Mouse (Mus musculus) adrenal gland, adult 2 months (tissue): ENCODE results near the gene Gm9844. TPM values are rescaled to one million over a fixed set of nuclear protein-coding genes. Genes with fewer than 3 reads are reported as not detected.

ENCODE experiments used
- DNase-seq: peaks from one replicate; pipeline ENCODE4 v3.0.0; 2021
- polyA plus RNA-seq: library from polyadenylated mRNA; depleted of rRNA; stranded (reverse); fragments of >200 nt; gene quantifications from 2 replicates; pipeline ENCODE4 v1.2.3, GENCODE M21; 2012; rRNA removed
- total RNA-seq, 2 experiments: library from RNA; stranded (reverse); gene quantifications; 2 replicates each; pipeline ENCODE4 v1.2.3; 2021

Gene Gm9844
- total and polyA plus RNA-seq, 3 experiments = 0.97 TPM; not detected in 2

- DNase-seq = no peak
Measured at GRCm38 (mm10) chr7:24901842-24902241, 39.8 kb downstream of the Gm9844 start.

GRCm38 (mm10) chr7:24902264-24902629, 40.2 kb downstream of the Gm9844 start:
- no peak for DNase-seq

- DNase-seq = peak; percentile 84
Measured at GRCm38 (mm10) chr7:24902630-24903443, 40.8 kb downstream of the Gm9844 start, which contains the start of gene Arhgef1. Gene Arhgef1 (plus strand): TSS chr7:24902912.

GRCm38 (mm10) chr7:24903444-24903825, 41.4 kb downstream of the Gm9844 start:
- DNase-seq = no peak

- peak; percentile 99 for DNase-seq
Measured at GRCm38 (mm10) chr7:24904070-24904483, 42.1 kb downstream of the Gm9844 start.

GRCm38 (mm10) chr7:24904936-24905335, 42.9 kb downstream of the Gm9844 start:
- DNase-seq = peak; percentile 62

- DNase-seq = no peak
Measured at GRCm38 (mm10) chr7:24906551-24906950, 44.5 kb downstream of the Gm9844 start.

- no peak for DNase-seq
Measured at GRCm38 (mm10) chr7:24907211-24907748, 45.3 kb downstream of the Gm9844 start.

Other genes with a start within 250 kb of the Gm9844 start
- under 1 TPM; 0.79 to 0.84 TPM for gene Lypd3, start 225.7 kb upstream of the Gm9844 start, total RNA-seq
- gene Lypd3, start 225.7 kb upstream of the Gm9844 start, polyA plus RNA-seq = 1.9 TPM in 2 replicates
- not detected for gene Tex101, start 185.5 kb upstream of the Gm9844 start, total RNA-seq
- gene Tex101, start 185.5 kb upstream of the Gm9844 start, polyA plus RNA-seq = not detected in 2 replicates
- gene BC049730, start 153.0 kb upstream of the Gm9844 start, total RNA-seq = not detected
- gene BC049730, start 153.0 kb upstream of the Gm9844 start, polyA plus RNA-seq = not detected in 2 replicates
- gene Gm4763, start 135.3 kb upstream of the Gm9844 start, total RNA-seq = not detected
- gene Gm4763, start 135.3 kb upstream of the Gm9844 start, polyA plus RNA-seq = not detected in 2 replicates
- under 1 TPM in 1 of 2 experiments, not detected in 1; 0.17 TPM for gene Cd177, start 101.9 kb upstream of the Gm9844 start, total RNA-seq
- gene Cd177, start 101.9 kb upstream of the Gm9844 start, polyA plus RNA-seq = not detected in 2 replicates
- gene Ceacam10, start 85.0 kb upstream of the Gm9844 start, total RNA-seq = not detected
- not detected in 2 replicates for gene Ceacam10, start 85.0 kb upstream of the Gm9844 start, polyA plus RNA-seq
- gene Lypd4, start 7.7 kb downstream of the Gm9844 start, total RNA-seq = not detected
- not detected in 2 replicates for gene Lypd4, start 7.7 kb downstream of the Gm9844 start, polyA plus RNA-seq
- gene Dmrtc2, start 7.8 kb downstream of the Gm9844 start, total RNA-seq = not detected
- not detected in 2 replicates for gene Dmrtc2, start 7.8 kb downstream of the Gm9844 start, polyA plus RNA-seq
- 1,000 to 10,000 TPM in 1 of 2 experiments, 100 to 1,000 TPM in 1; 601 to 1,035 TPM for gene Rps19, start 22.2 kb downstream of the Gm9844 start, total RNA-seq
- gene Rps19, start 22.2 kb downstream of the Gm9844 start, polyA plus RNA-seq = 230 TPM in 2 replicates
- gene Cd79a, start 35.2 kb downstream of the Gm9844 start, total RNA-seq = under 1 TPM; 0.46 to 0.86 TPM
- 2.2 and 3.1 TPM in 2 replicates for gene Cd79a, start 35.2 kb downstream of the Gm9844 start, polyA plus RNA-seq
- 10 to 100 TPM; 71.4 to 79.3 TPM for gene Arhgef1, start 40.7 kb downstream of the Gm9844 start, total RNA-seq
- gene Arhgef1, start 40.7 kb downstream of the Gm9844 start, polyA plus RNA-seq = 195 and 229 TPM in 2 replicates
- gene Gm4881, start 82.3 kb downstream of the Gm9844 start, total RNA-seq = not detected
- not detected in 2 replicates for gene Gm4881, start 82.3 kb downstream of the Gm9844 start, polyA plus RNA-seq
- gene Rabac1, start 110.5 kb downstream of the Gm9844 start, total RNA-seq = 100 to 1,000 TPM; 251 to 383 TPM
- 735 and 788 TPM in 2 replicates for gene Rabac1, start 110.5 kb downstream of the Gm9844 start, polyA plus RNA-seq
- 100 to 1,000 TPM in 1 of 2 experiments, 10 to 100 TPM in 1; 59.1 to 147 TPM for gene Atp1a3, start 143.7 kb downstream of the Gm9844 start, total RNA-seq
- 115 and 153 TPM in 2 replicates for gene Atp1a3, start 143.7 kb downstream of the Gm9844 start, polyA plus RNA-seq
- gene Grik5, start 210.1 kb downstream of the Gm9844 start, total RNA-seq = 10 to 100 TPM; 14.5 to 18.5 TPM
- gene Grik5, start 210.1 kb downstream of the Gm9844 start, polyA plus RNA-seq = 54.9 and 71.3 TPM in 2 replicates
- gene Zfp574, start 210.4 kb downstream of the Gm9844 start, total RNA-seq = 10 to 100 TPM; 21.3 to 21.9 TPM
- 60.8 and 61.2 TPM in 2 replicates for gene Zfp574, start 210.4 kb downstream of the Gm9844 start, polyA plus RNA-seq